Mouse (Mus musculus) cerebellum, postnatal 14 days (tissue): ENCODE data around the gene Rcc1.

Source experiments
- DNase-seq, 2 experiments: peaks; one replicate each; pipeline ENCODE4 v3.0.0; 2021; ENCODE audit warnings: mixed read lengths in 2 of 2

Gene Rcc1

DNA sequence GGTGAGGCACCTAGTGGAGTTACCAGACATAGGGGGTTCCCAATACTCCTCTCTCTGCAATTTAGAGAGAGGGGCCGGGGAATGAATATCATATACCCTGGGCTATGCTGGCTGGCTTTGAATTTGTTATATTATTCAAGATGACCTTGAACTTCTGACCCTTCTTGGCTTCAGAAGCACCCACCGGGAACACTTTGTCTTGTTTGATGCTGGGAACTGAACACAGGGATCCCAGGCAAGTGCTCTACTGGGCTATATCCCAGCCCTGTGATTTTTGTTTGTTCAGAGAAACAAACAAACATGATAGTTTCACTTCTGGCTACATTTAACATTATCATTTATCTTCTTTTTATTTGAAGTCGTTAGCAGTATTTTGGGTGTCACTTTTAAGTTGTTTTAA lies 2.0 kb upstream of the Rcc1 start:
- no peak for DNase-seq

DNA sequence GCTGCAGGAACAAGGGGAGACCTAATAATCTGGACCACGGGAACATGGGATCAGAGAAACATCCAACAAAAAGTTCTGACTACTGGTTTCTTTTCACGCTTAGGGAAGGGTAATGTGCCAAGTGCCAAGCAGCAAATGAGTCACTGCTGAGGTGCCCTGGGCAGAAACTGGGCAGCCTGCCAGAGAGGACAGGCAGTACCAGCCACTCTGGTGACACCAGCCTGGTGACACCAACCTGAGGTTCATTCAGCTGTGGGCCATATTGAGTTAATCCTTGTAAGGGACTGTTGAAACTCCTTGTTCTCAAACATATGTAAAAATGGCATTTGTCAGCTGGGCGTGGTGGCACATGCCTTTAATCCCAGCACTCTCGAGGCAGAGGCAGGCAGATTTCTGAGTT lies 1.2 kb upstream of the Rcc1 start:
- peak in 1 of 2 experiments; percentile 41 for DNase-seq

- peak; percentile 26 to 30 for DNase-seq
Observed at GRCm38 (mm10) chr4:132352739-132353138, 666 bp downstream of the Rcc1 start.

GRCm38 (mm10) chr4:132351401-132351800 lies 2.0 kb downstream of the Rcc1 start:
- DNase-seq, result no peak

- no peak for DNase-seq
Observed at GRCm38 (mm10) chr4:132350854-132351253, 2.6 kb downstream of the Rcc1 start.

- no peak for DNase-seq
Observed at GRCm38 (mm10) chr4:132350123-132350740, 3.2 kb downstream of the Rcc1 start.

GRCm38 (mm10) chr4:132349495-132350122 lies 3.8 kb downstream of the Rcc1 start:
- DNase-seq, result no peak

DNA sequence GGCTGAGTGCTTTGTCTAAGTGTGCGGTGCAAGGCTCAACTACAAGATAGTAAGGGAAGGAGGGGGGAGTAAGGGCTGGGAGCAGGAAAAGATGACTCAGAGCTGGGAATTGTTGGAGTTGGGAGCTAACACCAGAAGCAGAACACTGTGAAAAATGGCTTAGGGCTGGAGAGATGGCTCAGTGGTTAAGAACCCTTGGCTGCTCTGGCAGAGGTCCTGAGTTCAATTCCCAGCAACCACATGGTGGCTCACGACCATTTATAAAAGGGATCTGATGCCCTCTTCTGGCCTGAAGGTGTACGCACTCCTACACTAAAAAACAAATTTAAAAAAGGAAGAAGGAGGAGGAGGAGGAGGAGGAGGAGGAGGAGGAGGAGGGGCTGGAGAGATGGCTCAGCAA lies 6.7 kb downstream of the Rcc1 start:
- no peak for DNase-seq

DNA sequence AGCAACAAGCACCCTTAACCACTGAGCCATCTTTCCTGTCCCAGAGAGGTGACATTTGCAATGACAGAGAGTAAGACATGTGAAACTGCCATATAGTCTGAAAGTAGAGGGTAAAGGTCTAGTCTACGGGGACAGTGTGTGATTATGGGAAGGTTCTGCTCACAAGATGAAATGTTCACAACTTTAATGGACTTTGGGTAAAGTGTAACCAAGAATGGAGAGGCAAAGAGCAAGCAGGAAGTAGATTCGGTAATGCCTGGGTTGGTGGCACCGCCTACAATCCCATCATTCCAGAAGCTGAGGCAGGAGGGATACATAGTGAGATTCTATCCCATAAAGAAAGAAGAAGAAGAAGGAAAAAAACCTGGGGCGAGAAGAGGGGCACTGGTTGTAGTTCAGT lies 7.1 kb downstream of the Rcc1 start:
- DNase-seq, result no peak

DNA sequence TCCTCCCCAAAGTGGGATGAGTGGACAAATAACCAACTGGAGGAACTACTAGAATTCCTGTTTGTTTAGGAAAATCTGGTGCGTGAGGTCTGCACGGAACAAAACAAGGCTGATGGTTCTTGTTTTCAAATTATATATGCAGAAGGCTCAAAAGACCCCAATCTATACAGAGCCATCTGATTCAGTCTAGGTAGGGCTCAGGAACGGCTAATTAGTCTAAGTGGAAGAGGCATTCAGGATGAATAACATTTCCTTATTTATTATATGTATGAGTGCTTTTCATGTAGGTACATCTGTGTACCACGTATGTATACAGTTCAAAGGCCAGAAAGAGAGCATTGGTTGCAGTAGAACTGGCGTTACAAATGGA lies 7.6 kb downstream of the Rcc1 start:
- DNase-seq, result no peak

DNA sequence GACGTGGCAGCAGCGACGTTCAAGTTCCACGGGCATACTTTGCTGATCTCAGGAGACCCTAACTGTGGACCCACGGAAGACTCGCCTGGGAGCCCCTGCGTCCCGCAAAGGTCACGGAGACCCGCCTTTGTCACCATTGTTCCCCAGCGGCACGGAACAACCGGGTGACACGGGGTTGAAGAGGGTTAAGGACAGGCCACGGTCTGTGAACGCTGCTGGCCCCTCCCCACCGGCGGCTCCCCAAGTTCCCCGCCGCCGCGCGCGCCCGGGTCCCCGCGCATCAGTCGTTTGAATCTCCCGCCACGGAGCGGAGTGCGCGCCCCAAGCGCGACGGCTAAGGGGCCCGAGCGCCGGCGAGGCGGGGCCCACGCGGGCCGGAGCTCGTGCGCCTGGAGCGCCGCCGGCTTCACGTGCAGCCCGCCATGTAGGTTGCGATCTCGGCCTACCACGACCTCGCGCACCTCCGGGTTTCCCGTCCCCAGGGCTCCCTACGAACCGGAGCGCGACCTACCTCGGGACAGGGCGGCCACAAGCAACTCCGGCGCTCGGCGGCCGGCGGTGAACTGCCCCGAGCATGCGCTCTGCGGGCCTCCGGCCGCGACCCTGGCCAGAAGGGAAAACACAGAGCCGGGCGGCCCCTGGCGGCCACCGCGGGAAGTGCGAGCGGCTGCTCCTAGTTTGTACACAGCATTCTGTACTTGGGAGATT lies 8.1 kb downstream of the Rcc1 start:
- DNase-seq, result peak; percentile 99

- no peak for DNase-seq
Observed at GRCm38 (mm10) chr4:132344403-132345134, 8.8 kb downstream of the Rcc1 start.

GRCm38 (mm10) chr4:132341451-132341850 lies 12.0 kb downstream of the Rcc1 start:
- no peak for DNase-seq

GRCm38 (mm10) chr4:132338943-132339342 lies 14.5 kb downstream of the Rcc1 start:
- DNase-seq, result peak; percentile 59 to 81

- no peak for DNase-seq
Observed at GRCm38 (mm10) chr4:132332880-132333279, 20.5 kb downstream of the Rcc1 start.

GRCm38 (mm10) chr4:132331960-132332359 lies 21.4 kb downstream of the Rcc1 start:
- no peak for DNase-seq

- no peak for DNase-seq
Observed at GRCm38 (mm10) chr4:132329835-132330354, 23.5 kb downstream of the Rcc1 start.

GRCm38 (mm10) chr4:132329115-132329834 lies 24.1 kb downstream of the Rcc1 start, which contains the start of gene Trnau1ap:
TSS of gene Trnau1ap (minus strand) at chr4:132329538.
- DNase-seq, result peak; percentile 92

DNA sequence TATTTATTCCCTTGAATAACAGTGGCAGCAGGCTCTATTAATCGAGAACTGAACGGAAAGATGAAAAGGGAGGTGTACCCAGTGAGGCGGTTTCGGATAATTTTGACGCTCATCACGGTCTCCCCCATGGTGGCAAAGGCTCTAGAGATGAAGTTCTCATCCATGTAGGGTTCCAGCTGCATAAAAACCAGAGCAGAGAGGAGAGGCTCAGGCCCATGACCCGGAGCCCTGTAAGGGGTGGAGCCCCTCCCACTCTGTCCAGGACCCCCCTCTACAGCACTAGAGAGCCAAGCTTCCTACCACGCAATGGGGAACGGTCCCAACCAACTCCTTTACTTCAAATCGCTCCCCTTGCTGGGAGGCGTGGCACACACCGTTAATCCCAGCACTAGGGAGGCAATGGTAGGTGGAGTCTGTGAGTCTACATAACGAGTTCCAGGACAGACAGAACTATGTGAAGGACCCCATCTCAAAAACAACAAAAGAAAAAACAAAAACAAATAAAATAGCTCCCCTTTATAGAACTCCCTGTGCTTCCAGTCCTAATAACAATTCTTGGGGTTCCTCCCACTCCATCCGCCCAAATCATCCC lies 24.9 kb downstream of the Rcc1 start:
- DNase-seq, result no peak

- no peak for DNase-seq
Observed at GRCm38 (mm10) chr4:132326481-132326880, 26.9 kb downstream of the Rcc1 start.

GRCm38 (mm10) chr4:132315711-132316110 lies 37.7 kb downstream of the Rcc1 start:
- no peak for DNase-seq

- no peak for DNase-seq
Observed at GRCm38 (mm10) chr4:132312627-132313026, 40.8 kb downstream of the Rcc1 start.
